Mouse (Mus musculus) T-helper 17 cell (primary cell): ENCODE results near the gene Cdipt.

Experiments used
- in situ Hi-C, 2 experiments: fragments of 300-600 bp; cut with MboI, MseI; formaldehyde crosslinking; loops; 1 replicate in 1 of 2; 2 replicates in 1 of 2; pipeline ENCODE4 v1.15.1; 2025; ENCODE audit warnings: high pct_unique_total_duplicates in 2 of 2

Cdipt gene

DNA sequence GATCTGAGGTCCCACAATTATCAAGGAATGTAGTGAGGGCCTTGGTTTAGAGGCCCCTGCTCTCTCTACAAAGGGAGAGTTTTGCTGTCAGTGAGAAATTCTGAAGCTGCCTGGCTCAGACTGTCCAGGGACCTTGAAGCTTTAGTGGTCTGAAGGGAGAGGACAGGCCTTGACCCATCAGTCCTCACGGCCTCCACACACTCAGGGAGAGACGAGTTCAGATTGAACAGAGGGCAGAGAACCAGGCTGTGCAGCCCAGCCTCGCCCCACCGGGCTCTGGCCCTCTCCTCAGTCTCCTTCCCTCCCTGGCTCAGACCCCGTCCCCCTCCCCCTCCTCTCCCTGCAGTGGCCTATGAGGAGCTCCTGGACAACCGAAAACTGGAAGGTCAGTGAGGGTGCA is 8.4 kb upstream of the Cdipt start:
- in situ Hi-C loops: loop anchor here in 1 of 2 experiments (10.0 kb wide), 1 partner anchor 153 kb away; no protein-coding TSS in a partner anchor

- in situ Hi-C loops: no loop called here
Measured at GRCm38 (mm10) chr7:126975493-126975892, 221 bp upstream of the Cdipt start.

DNA sequence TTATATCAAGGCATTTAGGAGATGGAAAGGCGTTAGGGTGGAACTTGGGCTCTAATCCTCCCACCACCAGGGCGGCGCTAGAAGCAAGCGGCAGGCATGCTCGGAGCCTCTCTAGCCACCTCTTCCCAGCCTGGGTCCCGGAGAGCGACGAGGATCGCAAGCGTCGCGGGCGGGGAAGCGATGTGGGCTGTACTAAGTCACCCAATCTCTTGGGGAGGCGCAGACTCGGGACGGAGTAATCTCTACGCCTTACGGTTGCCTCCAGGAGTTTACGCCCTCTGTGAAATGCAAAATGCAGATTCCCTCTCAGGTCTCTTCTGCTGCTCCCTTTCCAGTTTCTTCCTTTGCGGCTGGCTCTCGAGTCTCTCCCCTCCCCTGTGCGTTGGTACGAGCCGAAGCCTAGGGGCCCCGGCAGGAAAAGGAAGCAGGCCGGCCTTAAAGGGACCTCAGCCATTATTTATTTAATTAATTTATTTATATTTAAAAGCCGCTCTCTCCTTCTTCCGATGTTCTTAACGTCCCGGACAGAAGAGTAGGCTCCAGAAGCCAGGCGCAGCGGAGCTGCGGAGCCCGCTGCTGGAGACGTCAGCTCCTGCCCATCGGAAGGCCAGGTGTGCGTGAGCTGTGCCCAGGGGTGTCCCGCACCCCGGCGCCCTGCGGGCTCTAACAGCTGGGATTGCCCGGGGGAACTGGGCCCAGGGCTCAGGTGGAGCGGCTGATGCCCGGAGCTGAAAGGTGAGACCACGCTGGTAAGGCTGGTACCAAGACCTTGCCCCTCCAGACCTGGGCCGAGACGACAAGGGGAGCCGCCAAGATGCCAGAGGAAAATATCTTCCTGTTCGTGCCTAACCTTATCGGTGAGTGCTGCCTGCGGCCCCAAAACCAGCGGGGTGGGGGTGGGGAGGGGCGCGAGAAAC is 494 bp downstream of the Cdipt start, which contains the start of gene Cdiptos:
Gene Cdiptos, minus strand, starts transcription at position 149 of the 917 bp plus-strand sequence.
- in situ Hi-C loops: no loop called here

DNA sequence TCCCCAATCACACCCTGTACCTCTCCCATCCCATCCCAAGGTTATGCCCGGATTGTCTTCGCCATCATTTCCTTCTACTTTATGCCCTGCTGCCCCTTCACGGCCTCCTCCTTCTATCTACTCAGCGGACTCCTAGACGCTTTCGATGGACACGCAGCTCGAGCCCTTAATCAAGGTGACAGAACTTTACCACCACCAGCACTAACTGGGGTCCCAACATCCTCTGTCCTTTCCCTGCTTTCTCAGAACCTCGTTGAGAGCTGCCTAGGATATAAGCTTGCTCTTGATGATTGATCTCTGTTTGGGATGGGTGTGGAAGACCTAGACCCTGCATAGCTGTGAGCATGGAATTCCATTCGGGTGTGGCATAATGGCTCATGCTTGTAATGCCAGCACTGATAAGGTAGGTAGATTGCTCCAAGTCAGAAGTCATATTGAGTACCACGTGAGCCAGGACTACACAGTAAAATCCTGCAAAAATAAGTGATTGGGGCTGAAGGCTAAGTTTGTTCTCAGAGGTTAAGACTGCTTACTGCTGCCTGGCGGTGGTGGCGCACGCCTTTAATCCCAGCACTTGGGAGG is 1.3 kb downstream of the Cdipt start:
- in situ Hi-C loops: no loop called here

- in situ Hi-C loops: no loop called here
Measured at GRCm38 (mm10) chr7:126978841-126979240, 3.1 kb downstream of the Cdipt start.

GRCm38 (mm10) chr7:126981601-126982000 is 5.9 kb downstream of the Cdipt start:
- in situ Hi-C loops: loop anchor here in 1 of 2 experiments (5.0 kb wide), 1 partner anchor 71 kb away; no protein-coding TSS in a partner anchor

GRCm38 (mm10) chr7:126982054-126982453 is 6.3 kb downstream of the Cdipt start:
- in situ Hi-C loops: loop anchor here in 1 of 2 experiments (5.0 kb wide), 1 partner anchor 70 kb away; no protein-coding TSS in a partner anchor

- in situ Hi-C loops: loop anchor here in 1 of 2 experiments (5.0 kb wide), 1 partner anchor 69 kb away; no protein-coding TSS in a partner anchor
Measured at GRCm38 (mm10) chr7:126983113-126983512, 7.4 kb downstream of the Cdipt start.

DNA sequence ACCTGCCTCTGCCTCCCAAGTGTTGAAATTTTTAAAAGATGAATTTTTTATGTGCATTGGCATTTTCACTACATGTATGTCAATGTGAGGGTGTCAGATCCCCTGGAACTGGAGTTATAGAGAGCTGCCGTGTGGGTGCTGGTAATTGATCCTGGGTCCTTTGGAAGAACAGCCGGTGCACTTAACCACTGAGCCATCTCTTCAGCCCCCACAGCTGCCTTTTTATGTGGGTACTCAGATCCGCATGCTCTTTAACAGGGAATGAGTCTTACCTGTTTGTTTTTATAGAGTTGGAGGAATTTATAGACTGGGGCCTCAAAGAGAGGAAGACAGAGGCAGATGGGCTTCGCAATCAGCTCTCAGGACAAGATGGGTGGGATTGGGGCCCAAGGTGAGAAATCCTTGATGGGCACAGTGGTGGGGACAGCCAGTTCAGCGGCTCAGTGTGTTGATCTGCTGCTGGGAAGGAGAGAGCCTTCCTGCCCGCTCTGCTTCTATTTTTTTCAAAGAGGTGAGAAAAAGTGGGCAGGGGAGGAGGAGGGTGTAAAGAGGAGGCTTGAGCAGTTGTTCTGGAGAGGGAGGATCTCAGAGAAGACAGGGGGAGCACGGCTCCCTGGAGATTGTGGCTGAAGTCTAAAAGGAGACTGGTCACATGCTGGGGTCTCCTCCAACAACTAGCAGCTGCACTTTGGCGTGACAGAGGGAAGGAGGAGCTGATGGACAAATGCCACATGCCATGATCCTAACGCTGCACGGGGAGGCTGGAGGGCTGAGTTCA is 9.1 kb downstream of the Cdipt start:
- in situ Hi-C loops: loop anchor here in 1 of 2 experiments (5.0 kb wide), 1 partner anchor 67 kb away; no protein-coding TSS in a partner anchor

DNA sequence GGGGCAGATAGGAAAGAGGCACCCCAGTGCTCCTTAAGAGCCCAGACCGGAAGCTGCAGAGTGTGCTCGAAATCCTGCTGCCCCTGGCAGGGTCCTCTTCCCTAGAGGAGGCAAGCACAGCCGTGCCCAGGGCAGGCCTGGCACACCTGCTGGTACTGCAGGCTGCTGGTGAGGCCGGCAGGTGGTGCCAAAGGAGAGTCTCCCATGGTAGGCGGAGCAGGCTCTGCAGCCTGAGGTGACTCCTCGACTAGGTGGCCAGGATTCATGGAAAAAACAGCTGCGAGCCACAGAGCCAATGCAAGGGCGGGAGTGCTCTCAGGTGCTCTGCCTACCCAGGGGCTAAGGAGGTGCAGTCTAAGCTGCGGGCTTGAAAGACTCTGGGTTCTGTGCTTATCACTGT is 10.6 kb downstream of the Cdipt start:
- in situ Hi-C loops: no loop called here

GRCm38 (mm10) chr7:126988816-126989215 is 13.1 kb downstream of the Cdipt start:
- in situ Hi-C loops: no loop called here

- in situ Hi-C loops: no loop called here
Measured at GRCm38 (mm10) chr7:126996449-126996848, 20.7 kb downstream of the Cdipt start.

GRCm38 (mm10) chr7:126999568-126999967 is 23.9 kb downstream of the Cdipt start:
- in situ Hi-C loops: no loop called here

- in situ Hi-C loops: no loop called here
Measured at GRCm38 (mm10) chr7:127003620-127004019, 27.9 kb downstream of the Cdipt start.

DNA sequence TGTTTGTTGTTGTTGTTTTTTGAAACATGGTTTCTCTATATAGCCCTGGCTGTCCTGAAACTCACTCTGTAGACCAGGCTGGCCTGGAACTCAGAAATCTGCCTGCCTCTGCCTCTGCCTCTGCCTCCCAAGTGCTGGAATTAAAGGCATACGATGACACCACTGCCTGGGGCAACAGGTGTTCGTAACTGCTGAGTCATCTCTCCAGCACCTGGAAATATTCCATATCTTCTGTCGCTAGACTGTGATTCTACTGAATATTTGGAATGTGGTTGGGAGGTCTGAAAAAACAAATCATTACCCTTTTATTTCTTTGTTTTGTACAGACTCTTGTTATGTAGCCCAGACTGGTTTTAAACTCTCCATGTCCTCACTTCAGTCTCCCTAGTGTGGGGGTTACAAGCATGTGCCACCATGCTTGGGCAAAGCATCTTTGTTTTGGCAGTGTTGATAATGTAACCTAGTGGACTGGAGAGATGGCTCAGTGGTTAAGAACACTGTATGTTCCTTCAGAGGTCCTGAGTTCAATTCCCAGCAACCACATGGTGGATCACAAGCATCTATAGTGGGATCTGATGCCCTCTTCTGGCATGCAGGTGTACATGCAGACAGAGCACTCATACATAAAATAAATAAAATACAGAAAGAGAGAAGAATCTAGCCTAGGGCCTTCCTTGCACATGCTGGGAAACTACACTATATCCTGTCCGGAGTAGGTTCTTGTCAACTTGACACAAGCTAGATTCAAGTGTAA is 28.6 kb downstream of the Cdipt start:
- in situ Hi-C loops: no loop called here

- in situ Hi-C loops: no loop called here
Measured at GRCm38 (mm10) chr7:127007313-127008024, 31.8 kb downstream of the Cdipt start.

DNA sequence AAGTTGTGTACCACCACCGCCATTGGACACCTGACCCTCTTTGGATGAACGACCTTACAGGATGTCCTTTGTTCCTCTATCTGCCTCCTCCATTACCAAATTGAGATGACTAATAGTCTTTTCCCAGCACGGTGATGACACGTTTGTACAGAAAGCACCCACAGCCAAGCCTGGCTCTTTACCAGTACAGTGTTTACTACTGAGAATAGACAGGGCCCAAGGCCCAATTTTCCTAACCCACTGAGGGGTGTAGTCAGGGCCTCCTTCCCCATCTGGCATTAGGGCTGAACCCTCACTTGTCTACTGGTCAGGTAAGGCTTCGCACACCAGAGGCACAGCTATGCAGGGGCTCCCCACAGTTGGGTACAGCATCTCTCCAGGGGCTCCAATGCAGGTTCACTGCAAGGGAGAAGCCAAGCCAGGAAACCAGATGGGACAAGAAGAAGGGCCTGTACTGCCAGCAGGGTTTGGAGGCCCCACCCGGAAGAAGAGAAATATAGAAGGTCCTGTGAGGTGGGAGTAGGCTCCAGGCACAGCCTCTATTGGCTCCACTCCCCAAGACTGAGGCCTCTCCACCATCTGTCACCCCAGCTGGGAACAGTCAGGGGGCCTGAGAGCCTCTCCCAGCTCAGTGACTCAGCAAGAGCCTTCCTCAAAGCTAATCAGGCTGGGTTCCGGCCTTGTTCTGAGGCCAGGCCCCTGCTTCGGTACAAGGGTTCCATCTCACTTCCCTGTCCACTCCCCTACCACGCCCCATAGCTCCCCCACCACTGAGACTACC is 32.7 kb downstream of the Cdipt start:
- in situ Hi-C loops: no loop called here

GRCm38 (mm10) chr7:127009307-127010085 is 33.8 kb downstream of the Cdipt start:
- in situ Hi-C loops: no loop called here

GRCm38 (mm10) chr7:127011051-127011450 is 35.3 kb downstream of the Cdipt start:
- in situ Hi-C loops: no loop called here
